Comparison of ENCODE assay signal across 7 mouse cellular contexts in genomic region chr15:78610705-78611462, GRCm38 (mm10). TPM values are rescaled to one million over a fixed set of nuclear protein-coding genes. Genes with fewer than 3 reads are reported as not detected.
A peak's percentile ranks its signal among the peaks of the same experiment; 100 is the strongest.
DNase-seq lines count a peak whose midpoint lies in the region; ATAC-seq lines count a peak whose summit lies in the region.

No protein-coding gene starts in this region.

- no peak overlapping the region for H3K4me2 ChIP-seq in neural tube, embryonic 12.5 days (replicated peaks)
- no peak overlapping the region for H3K4me2 ChIP-seq in forebrain, embryonic 12.5 days
- H3K4me2 ChIP-seq in intestine, embryonic 15.5 days (replicated peaks): no peak overlapping the region

- no peak overlapping the region for H3K4me3 ChIP-seq in neural tube, embryonic 12.5 days
- H3K4me3 ChIP-seq in forebrain, embryonic 12.5 days (replicated peaks): no peak overlapping the region
- H3K4me3 ChIP-seq in intestine, embryonic 15.5 days (replicated peaks): no peak overlapping the region

- no peak for ATAC-seq in neural tube, embryonic 12.5 days (ENCODE audit: low FRiP score, low read depth)
- no peak for ATAC-seq in forebrain, embryonic 12.5 days (ENCODE audit: low FRiP score)
- ATAC-seq in intestine, embryonic 15.5 days: no peak

- 42% methylated on average over 12 of the region's 12 CpGs for WGBS in neural tube, embryonic 12.5 days
- WGBS in forebrain, embryonic 12.5 days: 33% methylated on average over 12 of the region's 12 CpGs
- whole genome bisulfite sequencing in intestine, embryonic 15.5 days: 49% methylated on average over 12 of the region's 12 CpGs

- peaks cover 5% of the 10 kb centered on the region; the same call in 1 of the 2 replicates for H3K4me1 ChIP-seq in neural tube, embryonic 12.5 days
- peaks cover 8% of the 10 kb centered on the region for H3K4me1 ChIP-seq in forebrain, embryonic 12.5 days
- H3K4me1 ChIP-seq in intestine, embryonic 15.5 days (replicated peaks): no peaks in the 10 kb centered on the region

- no peaks in the 10 kb centered on the region for H3K27me3 ChIP-seq in neural tube, embryonic 12.5 days (replicated peaks)
- H3K27me3 ChIP-seq in forebrain, embryonic 12.5 days: no peaks in the 10 kb centered on the region
- no peaks in the 10 kb centered on the region for H3K27me3 ChIP-seq in intestine, embryonic 15.5 days (replicated peaks)

- no peaks in the 10 kb centered on the region for H3K9me3 ChIP-seq in neural tube, embryonic 12.5 days
- H3K9me3 ChIP-seq in forebrain, embryonic 12.5 days: no peaks in the 10 kb centered on the region
- no peaks in the 10 kb centered on the region for H3K9me3 ChIP-seq in intestine, embryonic 15.5 days

- peak overlapping the region; percentile 30; the same call in 1 of the 2 replicates for H3K9ac ChIP-seq in neural tube, embryonic 12.5 days
- H3K9ac ChIP-seq in forebrain, embryonic 12.5 days: no peak overlapping the region
- H3K9ac ChIP-seq in intestine, embryonic 15.5 days: no peak overlapping the region

- no peaks in the 10 kb centered on the region for H3K36me3 ChIP-seq in neural tube, embryonic 12.5 days
- H3K36me3 ChIP-seq in forebrain, embryonic 12.5 days (replicated peaks): no peaks in the 10 kb centered on the region
- H3K36me3 ChIP-seq in intestine, embryonic 15.5 days: no peaks in the 10 kb centered on the region

- no peak overlapping the region for H3K27ac ChIP-seq in neural tube, embryonic 12.5 days
- peak overlapping the region; percentile 21; the same call in 1 of the 2 replicates for H3K27ac ChIP-seq in forebrain, embryonic 12.5 days
- no peak overlapping the region for H3K27ac ChIP-seq in intestine, embryonic 15.5 days

- intact Hi-C loops in left cerebral cortex, postnatal 36 days (cut with DNase I): no loop called here

- no peak for DNase-seq in neural tube, embryonic 10.5 days (ENCODE audit: extremely low spot score, low spot score)
- peak; percentile 56 to 73 for DNase-seq in left cerebral cortex, postnatal 36 days (ENCODE audit: low spot score in 2 of 2)
- DNase-seq in right cerebral cortex, postnatal 36 days (ENCODE audit: low spot score in 2 of 2): peak; percentile 38 to 67
- DNase-seq in heart, adult 9 months (ENCODE audit: low spot score in 2 of 2): no peak

RNA-seq across cellular contexts. Expression of gene Cyth4, which starts 14.0 kb away (rescaled TPM):
- 6.4 and 6.6 TPM in 2 replicates for polyA plus RNA-seq in neural tube, embryonic 12.5 days (2016; fragmentation: Nextera tagmentation; extraction: Ambion mirVana)
- polyA plus RNA-seq in forebrain, embryonic 12.5 days (2016; fragmentation: Nextera tagmentation; extraction: Ambion mirVana): 3.5 and 4.5 TPM in 2 replicates
- total RNA-seq in left cerebral cortex, postnatal 36 days (2021): 10 to 100 TPM in 1 of 2 experiments, 1 to 10 TPM in 1; 8.7 to 11.9 TPM
- 8.0 and 8.2 TPM in 2 replicates for polyA plus RNA-seq in intestine, embryonic 15.5 days (2015; fragmentation: Nextera tagmentation; extraction: Ambion mirVana)

RNA-seq across cellular contexts. Expression of gene Rac2, which starts 38.3 kb away (rescaled TPM):
- polyA plus RNA-seq in neural tube, embryonic 12.5 days (2016; fragmentation: Nextera tagmentation; extraction: Ambion mirVana): 7.7 and 9.0 TPM in 2 replicates
- 2.6 and 4.6 TPM in 2 replicates for polyA plus RNA-seq in forebrain, embryonic 12.5 days (2016; fragmentation: Nextera tagmentation; extraction: Ambion mirVana)
- total RNA-seq in left cerebral cortex, postnatal 36 days (2021): 1 to 10 TPM; 2.7 to 4.3 TPM
- polyA plus RNA-seq in intestine, embryonic 15.5 days (2015; fragmentation: Nextera tagmentation; extraction: Ambion mirVana): 15.7 and 21.4 TPM in 2 replicates

Comparison
In these comparisons a context has a peak if more than half of its experiments do, and no peak if none do; other contexts are left out.
1. DNase-seq: peak in left cerebral cortex, postnatal 36 days (2 of 2) and right cerebral cortex, postnatal 36 days (2 of 2); none in neural tube, embryonic 10.5 days (single experiment) and heart, adult 9 months (0 of 2).